Mouse (Mus musculus) urinary bladder, adult 2 months (tissue): ENCODE data around the gene Ifi35. TPM values are rescaled to one million over a fixed set of nuclear protein-coding genes. Genes with fewer than 3 reads are reported as not detected.
"Not testable (repeated sequence)": the region's sequence is repeated elsewhere in the genome, so short reads cannot be mapped to it uniquely, and the experiment has no call there.

Experiments used
- DNase-seq: peaks from one replicate; pipeline ENCODE4 v3.0.0; 2022; ENCODE audit warnings: low spot score
- polyA plus RNA-seq: library from polyadenylated mRNA; depleted of rRNA; stranded (reverse); fragments of >200 nt; gene quantifications from 2 replicates; pipeline ENCODE4 v1.2.3, GENCODE M21; 2012; rRNA removed

Gene Ifi35
- 66.6 and 79.9 TPM in 2 replicates for polyA plus RNA-seq

- DNase-seq: no peak
Measured at GRCm38 (mm10) chr11:101448274-101448746, at the start of gene Ifi35. TSS of gene Ifi35 (plus strand) at chr11:101448407.

GRCm38 (mm10) chr11:101415306-101415705, 32.9 kb upstream of the Ifi35 start:
- DNase-seq: no peak

- no peak for DNase-seq
Measured at GRCm38 (mm10) chr11:101416433-101417100, 31.6 kb upstream of the Ifi35 start.

GRCm38 (mm10) chr11:101417101-101417855, 30.9 kb upstream of the Ifi35 start, which contains the start of gene Aarsd1:
TSS of gene Aarsd1 (minus strand) at chr11:101417615.
- DNase-seq: peak; percentile 85

- DNase-seq: no peak
Measured at GRCm38 (mm10) chr11:101418991-101419390, 29.2 kb upstream of the Ifi35 start.

- DNase-seq: no peak
Measured at GRCm38 (mm10) chr11:101419610-101420009, 28.6 kb upstream of the Ifi35 start.

- DNase-seq: no peak
Measured at GRCm38 (mm10) chr11:101420148-101420547, 28.1 kb upstream of the Ifi35 start.

- DNase-seq: no peak
Measured at GRCm38 (mm10) chr11:101424105-101424851, 23.9 kb upstream of the Ifi35 start, which contains the start of gene Gm27029. TSS of gene Gm27029 (minus strand) at chr11:101424796.

GRCm38 (mm10) chr11:101424925-101425813, 23.0 kb upstream of the Ifi35 start, which contains the start of the genes Rundc1 and Ptges3l:
TSS of gene Rundc1 (plus strand) at chr11:101425085.
TSS of gene Ptges3l (minus strand) at chr11:101425333.
- DNase-seq: peak; percentile 95

- no peak for DNase-seq
Measured at GRCm38 (mm10) chr11:101426165-101426564, 22.0 kb upstream of the Ifi35 start.

- DNase-seq: no peak
Measured at GRCm38 (mm10) chr11:101431327-101431726, 16.9 kb upstream of the Ifi35 start.

GRCm38 (mm10) chr11:101433396-101433795, 14.8 kb upstream of the Ifi35 start:
- DNase-seq: no peak

- no peak for DNase-seq
Measured at GRCm38 (mm10) chr11:101435831-101436230, 12.4 kb upstream of the Ifi35 start.

- DNase-seq: no peak
Measured at GRCm38 (mm10) chr11:101436916-101437315, 11.3 kb upstream of the Ifi35 start.

GRCm38 (mm10) chr11:101438006-101438405, 10.2 kb upstream of the Ifi35 start:
- not testable (repeated sequence) for DNase-seq

- DNase-seq: not testable (repeated sequence)
Measured at GRCm38 (mm10) chr11:101441450-101442126, 6.6 kb upstream of the Ifi35 start.

GRCm38 (mm10) chr11:101442127-101442693, 6.0 kb upstream of the Ifi35 start, which contains the start of gene Rpl27:
TSS of gene Rpl27 (plus strand) at chr11:101442298.
- peak; percentile 89 for DNase-seq

GRCm38 (mm10) chr11:101442760-101443159, 5.4 kb upstream of the Ifi35 start:
- no peak for DNase-seq

GRCm38 (mm10) chr11:101446319-101446718, 1.9 kb upstream of the Ifi35 start:
- no peak for DNase-seq

GRCm38 (mm10) chr11:101446860-101447259, 1.3 kb upstream of the Ifi35 start:
- not testable (repeated sequence) for DNase-seq
